Mouse (Mus musculus) hindbrain, embryonic 13.5 days (tissue): Measurements from ENCODE around the gene Polr2h. TPM values are rescaled to one million over a fixed set of nuclear protein-coding genes. Genes with fewer than 3 reads are reported as not detected.
A peak's percentile ranks its signal among the peaks of the same experiment; 100 is the strongest.

ENCODE experiments used
- ATAC-seq: fragments of 200-750 bp; cut with Nextera tagmentation; 2 replicates; pipeline ENCODE4 v1.8.0; 2017; ENCODE audit warnings: moderate TSS enrichment; ENCODE audit not compliant: low FRiP score
- H3K27ac ChIP-seq: fragments of 300-500 bp; sonication (generic); 2 replicates; pipeline ENCODE4 v1.5.1; 2015; ENCODE audit warnings: inconsistent platforms, mild to moderate bottlenecking, moderate library complexity
- H3K27me3 ChIP-seq: fragments of 300-500 bp; sonication (generic); 2 replicates; pipeline ENCODE4 v1.6.1; 2015; ENCODE audit warnings: mild to moderate bottlenecking, inconsistent platforms
- H3K36me3 ChIP-seq: fragments of 300-500 bp; sonication (generic); 2 replicates; pipeline ENCODE4 v1.6.1; 2015; ENCODE audit warnings: mild to moderate bottlenecking, inconsistent platforms
- H3K4me1 ChIP-seq: fragments of 300-500 bp; sonication (generic); replicated peaks from 2 replicates; pipeline ENCODE4 v1.6.1; 2015; ENCODE audit warnings: inconsistent platforms
- H3K4me2 ChIP-seq: fragments of 300-500 bp; sonication (generic); 2 replicates; pipeline ENCODE4 v1.6.1; 2015; ENCODE audit warnings: inconsistent platforms, mild to moderate bottlenecking, moderate library complexity
- H3K4me3 ChIP-seq: fragments of 300-500 bp; sonication (generic); 2 replicates; pipeline ENCODE4 v1.5.1; 2015; ENCODE audit warnings: mild to moderate bottlenecking, inconsistent platforms
- H3K9ac ChIP-seq: fragments of 300-500 bp; sonication (generic); 2 replicates; pipeline ENCODE4 v1.6.1; 2015; ENCODE audit warnings: mild to moderate bottlenecking, inconsistent platforms
- H3K9me3 ChIP-seq: fragments of 300-500 bp; sonication (generic); 2 replicates; pipeline ENCODE4 v1.6.1; 2016; ENCODE audit warnings: inconsistent platforms
- WGBS: fragments of 180-500 bp; shearing (Covaris S2); methylation state at CpG from one replicate; pipeline ENCODE4 v1.1.7; 2015; 5-methylcytosine and 5-hydroxymethylcytosine counted together
- polyA plus RNA-seq: library from polyadenylated mRNA; unstranded; fragments of >200 nt; fragmentation: Nextera tagmentation; extraction: Ambion mirVana; gene quantifications from 2 replicates; pipeline ENCODE4 v1.2.1, GENCODE M21; 2015

Polr2h gene
- polyA plus RNA-seq, 1 experiment from 2014 or later, result 83.5 TPM

DNA sequence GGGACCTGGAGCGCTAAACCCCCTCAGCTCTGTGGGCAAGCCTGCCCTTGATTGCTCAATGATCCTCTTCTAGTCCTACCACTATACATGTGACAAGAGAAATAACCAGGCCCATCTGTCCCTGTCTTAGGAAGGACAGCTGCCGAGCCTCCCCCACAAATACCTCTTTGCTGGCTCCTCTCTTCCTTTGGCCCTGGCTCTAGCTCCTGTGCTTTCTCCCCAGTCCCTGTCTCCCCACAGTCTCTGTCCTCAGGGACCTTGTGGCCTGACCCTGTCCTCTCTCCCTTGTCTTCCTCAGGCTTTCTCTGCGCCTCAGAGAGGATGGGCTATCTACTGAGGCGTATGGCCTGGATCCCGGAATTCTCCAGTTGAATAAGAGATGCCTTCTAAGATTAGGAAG is 14.2 kb downstream of the Polr2h start:
- H3K4me3 ChIP-seq, result no peak overlapping the region
- no peak overlapping the region for H3K9ac ChIP-seq

GRCm38 (mm10) chr16:20732251-20732924 is 14.9 kb downstream of the Polr2h start:
- H3K9me3 ChIP-seq, result no peaks in the 10 kb centered on the region
- H3K4me2 ChIP-seq, result peak overlapping the region; percentile 96
- H3K4me1 ChIP-seq, result peaks cover 25% of the 10 kb centered on the region
- peak overlapping the region; percentile 72 for H3K4me3 ChIP-seq
- ATAC-seq, result peak; percentile 56
- under 1% methylated on average over 26 of the region's 30 CpGs for WGBS
- H3K9ac ChIP-seq, result peak overlapping the region; percentile 89
- H3K27me3 ChIP-seq, result peaks cover 36% of the 10 kb centered on the region
- peaks cover 17% of the 10 kb centered on the region for H3K36me3 ChIP-seq
- peak overlapping the region; percentile 88 for H3K27ac ChIP-seq

More for the DNA sequence above, 14.2 kb downstream of the Polr2h start:
- Histone ChIP-seq H3K4me2 (peak overlapping the region; percentile 96), H3K27me3 (peaks cover 32% of the 10 kb centered on the region), H3K27ac (peak overlapping the region; percentile 88; the same call in 1 of the 2 replicates), H3K4me1 (peaks cover 25% of the 10 kb centered on the region), H3K36me3 (peaks cover 10% of the 10 kb centered on the region), H3K9me3 (no peaks in the 10 kb centered on the region)
- WGBS, result 61% methylated on average over 5 of the region's 5 CpGs
- ATAC-seq, result no peak

- Histone ChIP-seq H3K36me3 (peaks cover 22% of the 10 kb centered on the region), H3K27me3 (peaks cover 36% of the 10 kb centered on the region), H3K27ac (peak within 1 kb of the TSS; percentile 88), H3K4me2 (peak within 1 kb of the TSS; percentile 96), H3K9ac (peak within 1 kb of the TSS; percentile 89), H3K4me3 (peak within 1 kb of the TSS; percentile 72), H3K9me3 (no peaks in the 10 kb centered on the region), H3K4me1 (peaks cover 25% of the 10 kb centered on the region)
- under 1% methylated on average over 57 of the region's 70 CpGs for WGBS
- peak; percentile 79 for ATAC-seq
Observed at GRCm38 (mm10) chr16:20732925-20733730, 15.7 kb downstream of the Polr2h start, which contains the start of gene Chrd. Gene Chrd (plus strand): TSS chr16:20733127.

DNA sequence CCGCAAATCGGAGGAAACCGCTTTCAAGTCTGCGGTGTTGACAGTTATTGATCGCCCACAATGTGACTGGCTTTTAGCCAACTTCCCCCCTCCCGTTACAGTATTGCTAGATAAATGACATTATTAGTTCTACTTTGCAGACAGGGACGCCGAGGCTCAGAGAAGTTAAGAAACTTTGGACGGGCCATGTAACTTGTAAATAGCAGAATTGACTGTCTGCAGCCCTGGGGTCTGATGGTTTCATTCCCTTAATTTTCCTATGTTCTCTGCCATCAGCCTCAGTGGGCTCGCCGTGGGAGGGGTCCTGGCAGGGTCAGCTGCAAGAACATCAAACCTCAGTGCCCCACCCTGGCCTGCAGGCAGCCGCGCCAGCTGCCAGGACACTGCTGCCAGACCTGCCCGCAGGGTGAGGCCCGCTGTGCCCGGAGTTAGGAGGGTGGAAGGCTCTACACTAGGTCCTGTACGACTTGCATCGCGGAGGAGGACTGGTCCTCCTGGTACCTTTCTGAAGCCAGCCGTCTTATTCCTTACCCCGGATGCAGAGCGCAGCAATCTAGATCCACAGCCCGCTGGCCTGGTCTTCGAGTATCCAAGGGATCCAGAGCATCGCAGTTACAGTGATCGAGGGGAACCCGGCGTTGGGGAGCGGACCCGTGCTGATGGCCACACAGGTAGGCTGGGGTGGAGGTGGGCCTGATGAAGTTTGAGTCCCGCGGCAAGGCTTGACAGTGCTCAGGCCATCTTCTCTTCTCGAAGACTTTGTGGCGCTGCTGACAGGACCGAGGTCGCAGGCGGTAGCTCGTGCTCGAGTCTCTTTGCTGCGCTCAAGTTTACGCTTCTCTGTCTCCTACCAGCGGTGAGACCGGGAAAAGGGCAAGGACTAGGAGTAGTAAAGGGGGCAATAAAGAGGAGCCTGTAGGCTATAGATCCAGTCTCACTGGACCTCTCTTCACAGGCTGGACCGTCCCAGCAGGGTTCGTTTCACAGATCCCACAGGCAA is 16.6 kb downstream of the Polr2h start, which contains the start of gene Thpo:
TSS of gene Thpo (minus strand) at position 781 of the 1,000 bp plus-strand sequence.
- Histone ChIP-seq H3K4me3 (peak within 1 kb of the TSS; percentile 72), H3K9me3 (no peaks in the 10 kb centered on the region), H3K27me3 (peaks cover 40% of the 10 kb centered on the region), H3K27ac (peak within 1 kb of the TSS; percentile 88), H3K4me1 (peaks cover 25% of the 10 kb centered on the region), H3K4me2 (peak within 1 kb of the TSS; percentile 96), H3K36me3 (peaks cover 30% of the 10 kb centered on the region), H3K9ac (peak within 1 kb of the TSS; percentile 89)
- ATAC-seq, result no peak
- WGBS, result 4% methylated on average over 45 of the region's 45 CpGs

DNA sequence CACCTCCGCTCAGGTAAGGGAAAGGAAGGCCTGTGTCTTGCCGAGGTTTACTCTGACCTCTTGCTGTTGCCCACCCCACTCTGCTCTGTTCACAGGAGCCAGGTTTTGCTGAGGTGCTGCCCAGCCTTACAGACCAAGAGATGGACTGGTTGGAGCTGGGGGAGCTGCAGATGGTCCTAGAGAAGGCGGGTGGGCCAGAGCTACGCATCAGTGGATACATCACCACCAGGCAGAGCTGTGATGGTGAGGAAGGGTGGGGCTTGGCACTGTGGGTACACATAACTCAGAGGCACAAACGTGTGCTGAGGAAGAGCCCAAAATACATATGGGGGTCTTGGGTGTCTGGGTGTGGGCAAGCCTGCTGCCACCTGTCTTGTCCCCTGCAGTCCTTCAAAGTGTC is 18.2 kb downstream of the Polr2h start:
- H3K27me3 ChIP-seq, result peaks cover 40% of the 10 kb centered on the region
- H3K27ac ChIP-seq, result no peak overlapping the region
- peaks cover 25% of the 10 kb centered on the region for H3K4me1 ChIP-seq
- ATAC-seq, result no peak
- no peaks in the 10 kb centered on the region for H3K9me3 ChIP-seq
- no peak overlapping the region for H3K4me3 ChIP-seq
- H3K4me2 ChIP-seq, result no peak overlapping the region
- 84% methylated on average over 5 of the region's 5 CpGs for WGBS
- H3K9ac ChIP-seq, result no peak overlapping the region
- H3K36me3 ChIP-seq, result peaks cover 30% of the 10 kb centered on the region

- ATAC-seq, result no peak
- Histone ChIP-seq H3K4me3 (no peak overlapping the region), H3K27ac (no peak overlapping the region), H3K36me3 (peaks cover 33% of the 10 kb centered on the region), H3K9ac (no peak overlapping the region), H3K9me3 (no peaks in the 10 kb centered on the region), H3K4me1 (peaks cover 25% of the 10 kb centered on the region), H3K27me3 (peaks cover 40% of the 10 kb centered on the region), H3K4me2 (no peak overlapping the region)
- WGBS, result 89% methylated on average over 7 of the region's 7 CpGs
Observed at GRCm38 (mm10) chr16:20736168-20736567, 18.7 kb downstream of the Polr2h start.

DNA sequence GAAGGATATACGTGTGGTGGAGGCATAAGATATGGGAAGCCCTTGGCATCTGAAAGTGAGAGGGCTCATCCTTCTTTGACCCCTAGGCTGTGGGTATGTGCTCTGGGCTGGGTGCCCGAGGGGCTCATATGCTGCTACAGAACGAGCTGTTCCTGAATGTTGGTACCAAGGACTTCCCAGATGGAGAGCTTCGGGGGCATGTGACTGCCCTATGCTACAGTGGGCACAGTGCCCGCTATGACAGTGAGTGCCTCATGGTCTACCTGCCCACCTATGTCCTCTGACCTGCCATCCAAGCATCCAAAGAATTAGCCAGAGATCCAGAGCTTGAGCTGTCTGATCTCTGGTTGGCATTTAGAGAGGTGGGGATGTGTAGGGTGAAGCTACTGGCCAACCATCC is 19.4 kb downstream of the Polr2h start:
- no peak overlapping the region for H3K4me2 ChIP-seq
- no peaks in the 10 kb centered on the region for H3K9me3 ChIP-seq
- WGBS, result 93% methylated on average over 5 of the region's 5 CpGs
- H3K9ac ChIP-seq, result no peak overlapping the region
- peaks cover 39% of the 10 kb centered on the region for H3K36me3 ChIP-seq
- H3K27ac ChIP-seq, result no peak overlapping the region
- no peak overlapping the region for H3K4me3 ChIP-seq
- peaks cover 22% of the 10 kb centered on the region for H3K4me1 ChIP-seq
- no peak for ATAC-seq
- H3K27me3 ChIP-seq, result peaks cover 40% of the 10 kb centered on the region

GRCm38 (mm10) chr16:20739845-20740244 is 22.4 kb downstream of the Polr2h start:
- H3K4me2 ChIP-seq, result no peak overlapping the region
- H3K9me3 ChIP-seq, result no peaks in the 10 kb centered on the region
- peaks cover 42% of the 10 kb centered on the region for H3K36me3 ChIP-seq
- 93% methylated on average over 9 of the region's 9 CpGs for WGBS
- H3K9ac ChIP-seq, result no peak overlapping the region
- H3K4me1 ChIP-seq, result peaks cover under 1% of the 10 kb centered on the region; the same call in 1 of the 2 replicates
- no peak overlapping the region for H3K4me3 ChIP-seq
- H3K27ac ChIP-seq, result no peak overlapping the region
- peaks cover 26% of the 10 kb centered on the region for H3K27me3 ChIP-seq
- ATAC-seq, result no peak

DNA sequence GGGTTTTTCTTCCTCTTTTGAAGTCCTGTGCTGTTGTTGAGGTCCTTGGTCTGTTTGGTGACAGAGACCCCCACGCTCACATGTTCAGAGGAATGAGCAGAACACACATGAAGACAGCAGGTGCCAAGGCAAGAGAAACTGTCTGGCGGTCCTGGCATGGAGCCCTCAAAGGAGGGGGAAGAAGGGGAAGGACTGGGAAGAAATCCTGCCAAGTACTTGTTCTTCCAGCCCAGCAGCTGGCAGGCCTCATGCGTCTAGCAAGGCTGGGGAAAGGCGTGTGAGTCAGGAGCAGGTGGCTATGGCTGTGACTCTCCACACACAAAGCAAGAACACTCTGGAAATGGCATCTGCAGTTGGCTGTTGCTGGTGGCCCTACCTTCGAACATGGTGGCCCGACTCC is 29.2 kb downstream of the Polr2h start:
- H3K27ac ChIP-seq, result no peak overlapping the region
- WGBS, result 76% methylated on average over 6 of the region's 6 CpGs
- no peaks in the 10 kb centered on the region for H3K9me3 ChIP-seq
- ATAC-seq, result no peak
- H3K4me3 ChIP-seq, result no peak overlapping the region
- H3K4me2 ChIP-seq, result no peak overlapping the region
- no peaks in the 10 kb centered on the region for H3K27me3 ChIP-seq
- H3K4me1 ChIP-seq, result no peaks in the 10 kb centered on the region
- peaks cover 5% of the 10 kb centered on the region for H3K36me3 ChIP-seq
- H3K9ac ChIP-seq, result no peak overlapping the region

- no peak overlapping the region for H3K4me3 ChIP-seq
- no peaks in the 10 kb centered on the region for H3K36me3 ChIP-seq
- H3K4me1 ChIP-seq, result no peaks in the 10 kb centered on the region
- H3K9me3 ChIP-seq, result no peaks in the 10 kb centered on the region
- H3K27ac ChIP-seq, result no peak overlapping the region
- no peak overlapping the region for H3K4me2 ChIP-seq
- ATAC-seq, result no peak
- no peaks in the 10 kb centered on the region for H3K27me3 ChIP-seq
- WGBS, result 62% methylated on average over 8 of the region's 8 CpGs
- H3K9ac ChIP-seq, result no peak overlapping the region
Observed at GRCm38 (mm10) chr16:20750518-20750917, 33.1 kb downstream of the Polr2h start.

DNA sequence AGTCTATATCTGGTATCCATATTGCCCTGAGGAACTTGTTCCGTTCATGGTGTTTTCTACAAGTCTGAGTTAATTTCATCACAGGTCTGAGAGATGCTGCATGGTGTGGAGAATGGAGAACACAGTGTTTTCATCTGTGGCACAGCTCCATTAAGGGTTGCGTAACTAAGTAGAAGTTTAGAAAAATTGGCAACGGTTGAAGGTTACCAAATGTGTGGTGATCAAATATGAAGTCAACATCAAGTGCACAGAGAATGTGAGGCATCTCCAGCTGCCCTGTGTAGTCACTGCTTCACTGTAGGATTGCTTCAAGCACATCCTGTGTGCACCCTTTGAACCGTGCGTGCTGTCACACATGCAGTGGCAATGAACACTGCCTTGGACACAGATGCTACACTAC is 38.6 kb downstream of the Polr2h start:
- 94% methylated on average over 5 of the region's 5 CpGs for WGBS
- no peak for ATAC-seq
- H3K27ac ChIP-seq, result no peak overlapping the region
- no peaks in the 10 kb centered on the region for H3K9me3 ChIP-seq
- H3K9ac ChIP-seq, result no peak overlapping the region
- H3K4me3 ChIP-seq, result no peak overlapping the region
- no peaks in the 10 kb centered on the region for H3K36me3 ChIP-seq
- H3K4me1 ChIP-seq, result no peaks in the 10 kb centered on the region
- H3K4me2 ChIP-seq, result no peak overlapping the region
- H3K27me3 ChIP-seq, result no peaks in the 10 kb centered on the region
